Mouse (Mus musculus) CH12.LX (cell line): Measurements from ENCODE around the gene Tinagl1.

ENCODE experiments used
- CTCF ChIP-seq, 2 experiments: IDR thresholded peaks in 1 of 2; conservative IDR thresholded peaks in 1 of 2; 2 replicates each; pipeline ENCODE4 v1.5.1; 2011 to 2012; ENCODE audit warnings: low read depth in 2 of 2, low read length in 2 of 2, improper control_type of control experiment in 1 of 2, inconsistent platforms in 1 of 2, mild to moderate bottlenecking in 1 of 2, moderate library complexity in 1 of 2
- E2F4 ChIP-seq: IDR thresholded peaks from 2 replicates; pipeline ENCODE4 v1.6.1; 2011; ENCODE audit warnings: low read depth, low read length, improper control_type of control experiment; ENCODE audit not compliant: insufficient replicate concordance
- EP300 ChIP-seq: IDR thresholded peaks from 2 replicates; pipeline ENCODE4 v1.6.1; 2011; ENCODE audit warnings: low read length, improper control_type of control experiment
- ETS1 ChIP-seq: conservative IDR thresholded peaks from 2 replicates; pipeline ENCODE4 v1.6.1; 2012; ENCODE audit warnings: low read depth, mild to moderate bottlenecking, inconsistent platforms, low read length, improper control_type of control experiment, moderate library complexity
- GABPA ChIP-seq: IDR thresholded peaks from 2 replicates; pipeline ENCODE4 v1.6.1; 2012; ENCODE audit warnings: low read depth, low read length, improper control_type of control experiment, inconsistent platforms; ENCODE audit not compliant: insufficient replicate concordance
- JUN ChIP-seq: IDR thresholded peaks from 2 replicates; pipeline ENCODE4 v1.6.1; 2011; ENCODE audit warnings: low read depth, mild to moderate bottlenecking, low read length, improper control_type of control experiment, moderate library complexity; ENCODE audit not compliant: insufficient read depth
- JUND ChIP-seq: conservative IDR thresholded peaks from 2 replicates; pipeline ENCODE4 v1.6.1; 2011; ENCODE audit warnings: low read depth, low read length, improper control_type of control experiment
- MAFK ChIP-seq: IDR thresholded peaks from 2 replicates; pipeline ENCODE4 v1.6.1; 2011; ENCODE audit warnings: low read length, improper control_type of control experiment; ENCODE audit not compliant: insufficient replicate concordance
- MXI1 ChIP-seq: IDR thresholded peaks from 2 replicates; pipeline ENCODE4 v1.6.1; 2011; ENCODE audit warnings: mild to moderate bottlenecking, low read depth, low read length, improper control_type of control experiment
- POLR2A ChIP-seq: IDR thresholded peaks from 2 replicates; pipeline ENCODE4 v1.6.1; 2011; ENCODE audit warnings: low read depth, mild to moderate bottlenecking, improper control_type of control experiment, low read length
- TBP ChIP-seq: conservative IDR thresholded peaks from 2 replicates; pipeline ENCODE4 v1.6.1; 2011; ENCODE audit warnings: low read depth, low read length, improper control_type of control experiment
- USF1 ChIP-seq: IDR thresholded peaks from 2 replicates; pipeline ENCODE4 v1.6.1; 2014; ENCODE audit warnings: low read depth, mild to moderate bottlenecking, inconsistent platforms, low read length, improper control_type of control experiment
- ZMIZ1 ChIP-seq: IDR thresholded peaks from 2 replicates; pipeline ENCODE4 v1.6.1; 2012; ENCODE audit warnings: low read depth, mild to moderate bottlenecking, inconsistent platforms, low read length, improper control_type of control experiment

DNA sequence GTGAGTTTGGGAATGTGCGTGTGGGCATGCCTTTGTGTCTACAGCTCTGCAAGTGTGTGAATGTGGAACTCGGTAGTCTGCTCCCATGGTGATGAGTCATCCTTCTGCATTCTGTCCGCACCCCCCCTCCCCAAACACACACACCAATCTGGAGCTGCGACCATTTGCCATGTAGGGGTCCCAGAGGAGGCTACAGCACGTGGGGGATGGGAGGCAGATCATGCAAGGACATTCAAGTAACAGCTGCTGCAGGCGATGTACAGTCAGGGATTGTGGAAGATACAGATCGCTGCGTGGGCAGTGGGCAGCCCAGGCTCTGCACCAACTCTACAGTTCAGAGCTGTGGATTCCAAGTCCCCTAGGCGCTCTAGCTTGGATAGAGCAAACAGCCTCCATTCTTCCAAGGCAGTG, 33.9 kb downstream of the Tinagl1 start:
- no peak for TF ChIP-seq POLR2A
- TF ChIP-seq USF1: no peak
- TF ChIP-seq CTCF (conservative IDR thresholded peaks at IDR 0.05 in 1 of 2, IDR thresholded peaks at IDR 0.05 in 1 of 2; ENCODE audit: low read depth in 2 of 2, low read length in 2 of 2): no peak
- TF ChIP-seq JUN: no peak
- TF ChIP-seq MAFK: no peak
- TF ChIP-seq EP300: no peak
- TF ChIP-seq MXI1: no peak
- no peak for TF ChIP-seq E2F4
- no peak for TF ChIP-seq TBP
- no peak for TF ChIP-seq ETS1
- TF ChIP-seq GABPA: no peak
- no peak for TF ChIP-seq JUND
- TF ChIP-seq ZMIZ1: no peak
